Mouse (Mus musculus) brown adipose tissue, adult 24 weeks (tissue): ENCODE measurements around the gene C87499. TPM values are rescaled to one million over a fixed set of nuclear protein-coding genes. Genes with fewer than 3 reads are reported as not detected.

Experiments used
- polyA plus RNA-seq: library from polyadenylated mRNA; stranded (reverse); fragments of >200 nt; gene quantifications from 2 replicates; pipeline ENCODE4 v1.2.4, GENCODE M21; 2012; ENCODE audit not compliant: missing spikeins, insufficient read depth, insufficient read length

C87499 gene
- polyA plus RNA-seq, 1 experiment = not detected

Other genes starting within 250 kb of the C87499 start
- gene Hacd4, start 195.5 kb downstream of the C87499 start, polyA plus RNA-seq = 2.2 and 2.8 TPM in 2 replicates
- gene Ifnb1, start 111.6 kb downstream of the C87499 start, polyA plus RNA-seq = not detected in 2 replicates
- gene Ifna15, start 76.2 kb downstream of the C87499 start, polyA plus RNA-seq = not detected in 2 replicates
- gene Ifna14, start 62.6 kb downstream of the C87499 start, polyA plus RNA-seq = not detected in 2 replicates
- gene Ifna9, start 42.0 kb downstream of the C87499 start, polyA plus RNA-seq = not detected in 2 replicates
- gene Ifna12, start 31.0 kb downstream of the C87499 start, polyA plus RNA-seq = not detected in 2 replicates
- gene Ifna13, start 10.0 kb upstream of the C87499 start, polyA plus RNA-seq = not detected in 2 replicates
- not detected in 2 replicates for gene Ifna16, start 42.5 kb upstream of the C87499 start, polyA plus RNA-seq
- not detected in 2 replicates for gene Ifna2, start 49.5 kb upstream of the C87499 start, polyA plus RNA-seq
- gene Ifnab, start 56.9 kb upstream of the C87499 start, polyA plus RNA-seq = not detected in 2 replicates
- not detected in 2 replicates for gene Gm26566, start 87.4 kb upstream of the C87499 start, polyA plus RNA-seq
- 37.8 and 44.9 TPM in 2 replicates for gene Klhl9, start 88.1 kb upstream of the C87499 start, polyA plus RNA-seq
- gene Gm13271, start 120.5 kb upstream of the C87499 start, polyA plus RNA-seq = not detected in 2 replicates
- not detected in 2 replicates for gene Gm13283, start 125.7 kb upstream of the C87499 start, polyA plus RNA-seq
- not detected in 2 replicates for gene Gm13290, start 139.4 kb upstream of the C87499 start, polyA plus RNA-seq
- not detected in 2 replicates for gene Gm13289, start 142.5 kb upstream of the C87499 start, polyA plus RNA-seq
- not detected in 2 replicates for gene Gm13272, start 145.4 kb upstream of the C87499 start, polyA plus RNA-seq
- gene Ifnz, start 147.7 kb upstream of the C87499 start, polyA plus RNA-seq = not detected in 2 replicates
- not detected in 2 replicates for gene Gm13276, start 151.3 kb upstream of the C87499 start, polyA plus RNA-seq
- not detected in 2 replicates for gene Gm13277, start 154.2 kb upstream of the C87499 start, polyA plus RNA-seq
- not detected in 2 replicates for gene Gm13278, start 157.1 kb upstream of the C87499 start, polyA plus RNA-seq
- not detected in 2 replicates for gene Gm13275, start 160.1 kb upstream of the C87499 start, polyA plus RNA-seq
- gene Gm13279, start 163.0 kb upstream of the C87499 start, polyA plus RNA-seq = not detected in 2 replicates
- not detected in 2 replicates for gene Gm13285, start 165.3 kb upstream of the C87499 start, polyA plus RNA-seq
- not detected in 2 replicates for gene Gm13287, start 168.8 kb upstream of the C87499 start, polyA plus RNA-seq
- not detected in 2 replicates for gene Gm13288, start 171.1 kb upstream of the C87499 start, polyA plus RNA-seq
- gene Ifna7, start 181.8 kb upstream of the C87499 start, polyA plus RNA-seq = not detected in 2 replicates
- gene Ifna11, start 185.5 kb upstream of the C87499 start, polyA plus RNA-seq = not detected in 2 replicates
- gene Ifna6, start 193.0 kb upstream of the C87499 start, polyA plus RNA-seq = not detected in 2 replicates
- not detected in 2 replicates for gene Ifna5, start 201.1 kb upstream of the C87499 start, polyA plus RNA-seq
- gene Ifna4, start 207.4 kb upstream of the C87499 start, polyA plus RNA-seq = not detected in 2 replicates
- not detected in 2 replicates for gene Ifna1, start 215.7 kb upstream of the C87499 start, polyA plus RNA-seq
- gene Ifne, start 245.8 kb upstream of the C87499 start, polyA plus RNA-seq = not detected in 2 replicates